Mouse (Mus musculus): Measurements from ENCODE around the gene Zc2hc1c. TPM values are rescaled to one million over a fixed set of nuclear protein-coding genes. Genes with fewer than 3 reads are reported as not detected.
A peak's percentile ranks its signal among the peaks of the same experiment; 100 is the strongest.

Zc2hc1c gene
- polyA plus RNA-seq, 2 experiments = 0.75 to 1.5 TPM

DNA sequence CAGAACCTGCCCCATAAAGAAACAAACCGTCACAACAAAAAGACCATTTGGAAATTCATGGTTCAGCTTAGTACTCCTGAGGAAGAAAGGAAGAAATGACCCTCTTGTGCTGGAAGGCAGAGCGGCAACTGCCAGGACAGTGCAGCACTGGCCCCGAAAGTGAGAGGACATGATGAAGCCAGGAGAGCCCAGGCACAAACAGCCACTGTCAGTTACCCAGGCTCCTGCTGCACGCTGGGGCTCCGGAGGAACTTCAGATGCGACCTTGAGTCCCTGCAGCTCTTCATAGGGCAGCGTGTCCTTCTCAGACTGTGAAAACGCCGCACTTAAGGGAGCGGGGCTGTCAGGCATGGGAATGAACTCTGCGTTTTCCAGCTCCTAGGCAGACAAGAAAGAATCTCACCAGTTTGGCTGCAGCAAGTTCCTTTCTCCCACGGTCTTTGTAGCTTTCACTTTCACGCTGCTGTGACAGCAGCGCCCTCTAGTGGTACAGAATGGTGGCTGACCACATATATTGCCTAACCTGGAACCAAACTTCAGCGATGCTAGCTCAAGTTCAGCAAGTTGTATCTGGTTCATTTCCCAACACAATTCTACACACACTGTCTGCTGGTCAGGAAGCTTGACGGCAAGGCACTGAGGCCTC is 17.0 kb downstream of the Zc2hc1c start:
- Histone ChIP-seq H3K36me3 (ENCODE audit: control insufficient read depth, insufficient read depth, low read length) (peaks cover 95% of the 10 kb centered on the region), H3K4me3 (replicated peaks; ENCODE audit: low read length) (no peak overlapping the region), H3K27ac (replicated peaks; ENCODE audit: low read depth, low read length) (0 out of 2 replicates have a peak overlapping the region, but pooled peaks have one; percentile 4), H3K27me3 (ENCODE audit: control insufficient read depth, insufficient read depth, low read length) (no peaks in the 10 kb centered on the region), H3K9me3 (ENCODE audit: control insufficient read depth, low read length) (no peaks in the 10 kb centered on the region), H3K4me2 (replicated peaks; ENCODE audit: low read depth, low read length, severe bottlenecking) (no peak overlapping the region), H3K9ac (ENCODE audit: low read depth, low read length, severe bottlenecking) (no peak overlapping the region), H3K4me1 (ENCODE audit: control insufficient read depth, insufficient read depth, low read length) (peaks cover 3% of the 10 kb centered on the region; the same call in 1 of the 2 replicates)
- peak; percentile 78; the same call in 1 of the 2 replicates for ATAC-seq (ENCODE audit: low FRiP score, low read depth)
- no peak for TF ChIP-seq POLR2A (IDR thresholded peaks at IDR 0.05; ENCODE audit: borderline replicate concordance, extremely low read depth, insufficient read depth, insufficient read length)
- WGBS = 47% methylated on average over 16 of the region's 16 CpGs
- DNase-seq (ENCODE audit: low spot score) = peak; percentile 89

DNA sequence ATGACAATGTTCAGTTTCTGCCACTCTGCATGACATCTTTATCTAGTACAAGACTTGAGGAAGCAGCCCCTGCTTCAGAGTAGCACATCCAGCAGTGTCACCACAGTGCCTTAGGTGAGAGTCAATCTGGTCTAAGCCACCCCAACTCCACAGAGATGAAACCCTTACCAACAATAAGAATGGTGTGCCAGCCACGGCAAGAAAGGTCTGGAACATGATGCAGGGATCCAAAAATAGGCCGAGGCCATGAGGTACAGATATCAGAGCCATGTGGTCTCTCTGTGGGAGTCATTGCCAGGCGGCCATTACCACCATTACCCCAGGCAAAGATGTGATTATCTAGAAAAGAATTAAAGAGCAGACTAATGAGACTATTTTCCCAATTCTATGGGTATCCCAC is 20.3 kb downstream of the Zc2hc1c start:
- Histone ChIP-seq H3K27ac (replicated peaks; ENCODE audit: low read depth, low read length) (no peak overlapping the region), H3K4me1 (ENCODE audit: control insufficient read depth, insufficient read depth, low read length) (peaks cover 3% of the 10 kb centered on the region; the same call in 1 of the 2 replicates), H3K36me3 (ENCODE audit: control insufficient read depth, insufficient read depth, low read length) (peaks cover 96% of the 10 kb centered on the region), H3K9ac (ENCODE audit: low read depth, low read length, severe bottlenecking) (no peak overlapping the region), H3K4me3 (replicated peaks; ENCODE audit: low read length) (no peak overlapping the region), H3K27me3 (ENCODE audit: control insufficient read depth, insufficient read depth, low read length) (no peaks in the 10 kb centered on the region), H3K4me2 (replicated peaks; ENCODE audit: low read depth, low read length, severe bottlenecking) (no peak overlapping the region), H3K9me3 (ENCODE audit: control insufficient read depth, low read length) (no peaks in the 10 kb centered on the region)
- ATAC-seq (ENCODE audit: low FRiP score, low read depth) = no peak
- no peak for DNase-seq (ENCODE audit: low spot score)
- WGBS = 53% methylated on average over 3 of the region's 3 CpGs
- no peak for TF ChIP-seq POLR2A (IDR thresholded peaks at IDR 0.05; ENCODE audit: borderline replicate concordance, extremely low read depth, insufficient read depth, insufficient read length)

DNA sequence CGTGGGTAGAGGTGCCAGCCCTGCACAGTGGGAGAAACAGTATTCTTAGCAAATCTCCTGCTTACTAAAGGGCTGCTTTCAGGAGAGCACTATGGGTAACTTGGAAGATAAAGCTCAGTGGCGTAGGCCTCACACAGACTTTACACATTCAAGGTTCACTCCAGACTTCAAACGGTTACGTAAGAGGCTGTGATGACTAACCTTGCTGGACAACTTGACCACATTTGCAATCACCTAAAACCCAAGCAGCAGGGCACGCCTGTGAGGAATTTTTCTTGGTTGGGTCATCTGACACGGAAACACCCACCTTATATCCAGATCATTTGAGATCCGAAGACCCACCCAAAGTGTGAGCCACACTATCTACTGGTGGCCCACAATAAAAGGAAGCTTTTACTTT is 41.8 kb downstream of the Zc2hc1c start:
- WGBS = 94% methylated on average over 7 of the region's 7 CpGs
- no peak for TF ChIP-seq POLR2A (IDR thresholded peaks at IDR 0.05; ENCODE audit: borderline replicate concordance, extremely low read depth, insufficient read depth, insufficient read length)
- DNase-seq (ENCODE audit: low spot score) (no peak), ATAC-seq (ENCODE audit: low FRiP score, low read depth) (no peak)
- H3K4me1 ChIP-seq (ENCODE audit: control insufficient read depth, insufficient read depth, low read length) = no peaks in the 10 kb centered on the region
- peaks cover 87% of the 10 kb centered on the region for H3K36me3 ChIP-seq (ENCODE audit: control insufficient read depth, insufficient read depth, low read length)
- H3K9me3 ChIP-seq (ENCODE audit: control insufficient read depth, low read length) = no peaks in the 10 kb centered on the region
- H3K27me3 ChIP-seq (ENCODE audit: control insufficient read depth, insufficient read depth, low read length) = no peaks in the 10 kb centered on the region
- H3K4me3 ChIP-seq (replicated peaks; ENCODE audit: low read length) = no peak overlapping the region
- H3K9ac ChIP-seq (ENCODE audit: low read depth, low read length, severe bottlenecking) = no peak overlapping the region
- no peak overlapping the region for H3K4me2 ChIP-seq (replicated peaks; ENCODE audit: low read depth, low read length, severe bottlenecking)
- no peak overlapping the region for H3K27ac ChIP-seq (replicated peaks; ENCODE audit: low read depth, low read length)

DNA sequence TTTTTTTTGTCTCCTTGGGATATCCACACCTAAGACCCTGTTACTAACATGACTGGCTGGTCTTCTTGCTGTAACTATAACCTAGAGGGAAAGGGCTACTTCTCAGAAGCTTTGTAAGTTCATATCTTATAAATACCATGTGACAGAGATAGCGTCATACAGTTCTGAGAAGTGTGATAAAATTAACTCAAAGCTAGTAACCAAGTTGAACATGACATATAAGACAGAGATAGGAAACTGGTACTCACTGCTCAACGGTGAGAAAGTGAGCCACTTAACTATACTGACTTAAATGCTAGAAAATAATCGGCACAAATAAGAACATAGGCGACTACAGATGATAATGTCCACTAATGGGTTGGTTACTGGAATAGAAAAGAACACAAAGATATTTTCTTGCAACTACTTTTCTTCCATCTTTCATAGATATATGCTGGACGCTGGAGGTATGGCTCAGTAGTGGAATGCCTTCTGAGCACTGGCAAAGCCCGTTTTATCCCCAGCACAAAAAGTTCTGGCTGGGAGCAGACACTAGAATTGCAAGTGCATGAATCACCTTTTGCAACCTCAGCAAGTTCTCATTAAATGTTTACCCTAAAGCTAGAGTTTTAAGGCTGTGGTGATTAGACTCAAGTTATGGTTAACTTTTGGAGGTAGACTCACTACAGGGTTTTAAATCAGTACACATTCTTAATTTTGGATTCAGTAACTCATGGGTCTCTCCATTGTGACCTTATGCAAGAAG is 49.3 kb downstream of the Zc2hc1c start:
- Histone ChIP-seq H3K27me3 (ENCODE audit: control insufficient read depth, insufficient read depth, low read length) (no peaks in the 10 kb centered on the region), H3K9ac (ENCODE audit: low read depth, low read length, severe bottlenecking) (no peak overlapping the region), H3K9me3 (ENCODE audit: control insufficient read depth, low read length) (no peaks in the 10 kb centered on the region), H3K36me3 (ENCODE audit: control insufficient read depth, insufficient read depth, low read length) (peaks cover 38% of the 10 kb centered on the region), H3K4me2 (replicated peaks; ENCODE audit: low read depth, low read length, severe bottlenecking) (peak overlapping the region; percentile 62), H3K4me1 (ENCODE audit: control insufficient read depth, insufficient read depth, low read length) (peaks cover 11% of the 10 kb centered on the region), H3K27ac (replicated peaks; ENCODE audit: low read depth, low read length) (no peak overlapping the region), H3K4me3 (replicated peaks; ENCODE audit: low read length) (peak overlapping the region; percentile 97)
- no peak for DNase-seq (ENCODE audit: low spot score)
- no peak for ATAC-seq (ENCODE audit: low FRiP score, low read depth)
- no peak for TF ChIP-seq POLR2A (IDR thresholded peaks at IDR 0.05; ENCODE audit: borderline replicate concordance, extremely low read depth, insufficient read depth, insufficient read length)
- WGBS = 86% methylated on average over 6 of the region's 6 CpGs

DNA sequence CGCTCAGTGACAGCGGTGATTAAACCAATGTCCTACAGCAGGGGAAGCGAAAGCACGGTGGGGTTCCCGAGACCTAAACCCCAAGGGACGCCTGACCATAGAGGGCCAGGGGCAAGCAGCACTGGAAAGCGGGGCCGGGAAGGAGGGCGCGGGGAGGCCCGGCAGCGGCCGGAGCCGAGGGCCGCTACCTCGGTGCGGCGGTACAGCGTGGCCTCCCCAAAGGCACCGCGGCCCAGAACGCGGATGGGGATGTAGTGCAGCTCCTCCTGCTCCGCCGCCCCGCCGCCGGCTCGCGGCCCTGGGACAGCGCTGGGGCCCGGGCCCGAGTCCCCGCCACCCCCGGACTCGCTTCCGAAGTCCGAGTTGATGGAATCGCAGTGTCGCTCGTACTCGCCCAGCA is 50.4 kb downstream of the Zc2hc1c start:
- no peaks in the 10 kb centered on the region for H3K9me3 ChIP-seq (ENCODE audit: control insufficient read depth, low read length)
- no peak for TF ChIP-seq POLR2A (IDR thresholded peaks at IDR 0.05; ENCODE audit: borderline replicate concordance, extremely low read depth, insufficient read depth, insufficient read length)
- peak overlapping the region; percentile 96 for H3K9ac ChIP-seq (ENCODE audit: low read depth, low read length, severe bottlenecking)
- peaks cover 27% of the 10 kb centered on the region for H3K36me3 ChIP-seq (ENCODE audit: control insufficient read depth, insufficient read depth, low read length)
- under 1% methylated on average over 30 of the region's 42 CpGs for WGBS
- peaks cover 11% of the 10 kb centered on the region for H3K4me1 ChIP-seq (ENCODE audit: control insufficient read depth, insufficient read depth, low read length)
- peak overlapping the region; percentile 85 for H3K27ac ChIP-seq (replicated peaks; ENCODE audit: low read depth, low read length)
- peak; percentile 64 for ATAC-seq (ENCODE audit: low FRiP score, low read depth)
- H3K4me3 ChIP-seq (replicated peaks; ENCODE audit: low read length) = peak overlapping the region; percentile 97
- DNase-seq (ENCODE audit: low spot score) = peak; percentile 12
- H3K4me2 ChIP-seq (replicated peaks; ENCODE audit: low read depth, low read length, severe bottlenecking) = peak overlapping the region; percentile 62
- H3K27me3 ChIP-seq (ENCODE audit: control insufficient read depth, insufficient read depth, low read length) = no peaks in the 10 kb centered on the region

Measured in limb, embryonic 14.5 days (tissue).